Mouse (Mus musculus): ENCODE results near the gene Tnfrsf19. TPM values are rescaled to one million over a fixed set of nuclear protein-coding genes. Genes with fewer than 3 reads are reported as not detected.

Tnfrsf19 gene
- total RNA-seq, 1 experiment, result 13.2 TPM

DNA sequence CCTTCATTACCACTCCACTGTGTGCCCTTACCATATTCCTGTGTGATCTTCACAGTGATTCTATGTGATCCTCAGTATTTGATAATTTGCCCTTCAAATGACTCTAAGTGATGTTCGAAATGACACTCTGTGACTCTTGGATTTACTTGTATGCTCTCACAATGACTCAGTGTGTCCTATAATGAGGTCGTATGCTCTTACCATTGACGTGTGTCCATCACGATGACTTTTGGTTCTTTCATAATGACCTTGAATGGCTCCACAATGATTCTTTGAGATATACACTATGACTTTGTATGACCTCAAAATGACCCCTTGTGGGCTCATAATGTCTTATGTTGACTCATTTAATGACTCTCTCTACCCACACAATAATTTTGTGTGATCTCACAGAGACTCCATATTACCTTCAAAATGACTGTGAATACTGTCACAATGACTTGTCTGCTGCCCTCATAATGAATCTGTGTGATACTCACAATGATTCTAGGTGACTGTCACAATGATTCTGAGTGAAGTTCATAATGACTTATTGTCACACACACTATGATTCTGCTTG is 108.7 kb downstream of the Tnfrsf19 start:
- no peaks in the 10 kb centered on the region for H3K4me1 ChIP-seq (ENCODE audit: control insufficient read depth in 2 of 2, insufficient read depth in 2 of 2, low read length in 2 of 2, poor library complexity in 1 of 2)
- H3K4me3 ChIP-seq (ENCODE audit: insufficient read depth in 1 of 2, low read depth in 1 of 2, low read length in 2 of 2, poor library complexity in 1 of 2, severe bottlenecking in 1 of 2), result no peak overlapping the region
- H3K36me3 ChIP-seq (ENCODE audit: control insufficient read depth, insufficient read depth, low read length, poor library complexity, severe bottlenecking), result no peaks in the 10 kb centered on the region
- TF ChIP-seq CHD2 (IDR thresholded peaks at IDR 0.05; ENCODE audit: low read depth, low read length) (no peak), HCFC1 (IDR thresholded peaks at IDR 0.05; ENCODE audit: borderline replicate concordance, insufficient read depth, low read length) (no peak), ZC3H11A (IDR thresholded peaks at IDR 0.05; ENCODE audit: borderline replicate concordance, low read depth, low read length) (no peak), ZNF384 (IDR thresholded peaks at IDR 0.05; ENCODE audit: low read depth, low read length) (no peak), MAFK (IDR thresholded peaks at IDR 0.05; ENCODE audit: insufficient read depth, low read depth, low read length) (no peak)
- H3K9me3 ChIP-seq (ENCODE audit: control insufficient read depth, insufficient read depth, low read depth, low read length), result no peaks in the 10 kb centered on the region
- in situ Hi-C loops (cut with MboI; ENCODE audit: low sequenced_read_pairs in 2 of 2, unreplicated experiment in 2 of 2), result no loop called here
- no peak for DNase-seq (ENCODE audit: low read depth, low spot score)
- H3K27ac ChIP-seq (ENCODE audit: insufficient read depth, low read depth, low read length, poor library complexity, severe bottlenecking), result no peak overlapping the region
- no peak overlapping the region for H3K9ac ChIP-seq (ENCODE audit: insufficient read depth, low read depth, low read length, poor library complexity, severe bottlenecking)

- Histone ChIP-seq H3K9ac (ENCODE audit: insufficient read depth, low read depth, low read length, poor library complexity, severe bottlenecking) (no peak overlapping the region), H3K27ac (ENCODE audit: insufficient read depth, low read depth, low read length, poor library complexity, severe bottlenecking) (no peak overlapping the region), H3K9me3 (ENCODE audit: control insufficient read depth, insufficient read depth, low read depth, low read length) (no peaks in the 10 kb centered on the region), H3K36me3 (ENCODE audit: control insufficient read depth, insufficient read depth, low read length, poor library complexity, severe bottlenecking) (no peaks in the 10 kb centered on the region), H3K4me3 (ENCODE audit: insufficient read depth in 1 of 2, low read depth in 1 of 2, low read length in 2 of 2, poor library complexity in 1 of 2, severe bottlenecking in 1 of 2) (no peak overlapping the region), H3K4me1 (ENCODE audit: control insufficient read depth in 2 of 2, insufficient read depth in 2 of 2, low read length in 2 of 2, poor library complexity in 1 of 2) (no peaks in the 10 kb centered on the region)
- no peak for DNase-seq (ENCODE audit: low read depth, low spot score)
- in situ Hi-C loops (cut with MboI; ENCODE audit: low sequenced_read_pairs in 2 of 2, unreplicated experiment in 2 of 2), result no loop called here
- TF ChIP-seq MAFK (IDR thresholded peaks at IDR 0.05; ENCODE audit: insufficient read depth, low read depth, low read length) (no peak), ZNF384 (IDR thresholded peaks at IDR 0.05; ENCODE audit: low read depth, low read length) (no peak), CHD2 (IDR thresholded peaks at IDR 0.05; ENCODE audit: low read depth, low read length) (no peak), ZC3H11A (IDR thresholded peaks at IDR 0.05; ENCODE audit: borderline replicate concordance, low read depth, low read length) (no peak), HCFC1 (IDR thresholded peaks at IDR 0.05; ENCODE audit: borderline replicate concordance, insufficient read depth, low read length) (no peak)
Observed at GRCm38 (mm10) chr14:60935705-60936104, 110.6 kb downstream of the Tnfrsf19 start.

- Histone ChIP-seq H3K4me1 (ENCODE audit: control insufficient read depth in 2 of 2, insufficient read depth in 2 of 2, low read length in 2 of 2, poor library complexity in 1 of 2) (peaks cover 0 to 3% of the 10 kb centered on the region in 2 experiments; a peak in 1 of 4 replicates), H3K9ac (ENCODE audit: insufficient read depth, low read depth, low read length, poor library complexity, severe bottlenecking) (no peak overlapping the region), H3K27ac (ENCODE audit: insufficient read depth, low read depth, low read length, poor library complexity, severe bottlenecking) (no peak overlapping the region), H3K4me3 (ENCODE audit: insufficient read depth in 1 of 2, low read depth in 1 of 2, low read length in 2 of 2, poor library complexity in 1 of 2, severe bottlenecking in 1 of 2) (no peak overlapping the region), H3K36me3 (ENCODE audit: control insufficient read depth, insufficient read depth, low read length, poor library complexity, severe bottlenecking) (no peaks in the 10 kb centered on the region), H3K9me3 (ENCODE audit: control insufficient read depth, insufficient read depth, low read depth, low read length) (no peaks in the 10 kb centered on the region)
- DNase-seq (ENCODE audit: low read depth, low spot score), result peak; percentile 24
- in situ Hi-C loops (cut with MboI; ENCODE audit: low sequenced_read_pairs in 2 of 2, unreplicated experiment in 2 of 2), result no loop called here
- TF ChIP-seq MAFK (IDR thresholded peaks at IDR 0.05; ENCODE audit: insufficient read depth, low read depth, low read length) (no peak), ZC3H11A (IDR thresholded peaks at IDR 0.05; ENCODE audit: borderline replicate concordance, low read depth, low read length) (no peak), HCFC1 (IDR thresholded peaks at IDR 0.05; ENCODE audit: borderline replicate concordance, insufficient read depth, low read length) (no peak)
Observed at GRCm38 (mm10) chr14:60926011-60926410, 120.3 kb downstream of the Tnfrsf19 start.

GRCm38 (mm10) chr14:60916661-60917060 is 129.6 kb downstream of the Tnfrsf19 start:
- no peak overlapping the region for H3K27ac ChIP-seq (ENCODE audit: insufficient read depth, low read depth, low read length, poor library complexity, severe bottlenecking)
- no peaks in the 10 kb centered on the region for H3K36me3 ChIP-seq (ENCODE audit: control insufficient read depth, insufficient read depth, low read length, poor library complexity, severe bottlenecking)
- no peak overlapping the region for H3K4me3 ChIP-seq (ENCODE audit: insufficient read depth in 1 of 2, low read depth in 1 of 2, low read length in 2 of 2, poor library complexity in 1 of 2, severe bottlenecking in 1 of 2)
- no peak for DNase-seq (ENCODE audit: low read depth, low spot score)
- no peaks in the 10 kb centered on the region for H3K9me3 ChIP-seq (ENCODE audit: control insufficient read depth, insufficient read depth, low read depth, low read length)
- in situ Hi-C loops (cut with MboI; ENCODE audit: low sequenced_read_pairs in 2 of 2, unreplicated experiment in 2 of 2), result no loop called here
- TF ChIP-seq HCFC1 (IDR thresholded peaks at IDR 0.05; ENCODE audit: borderline replicate concordance, insufficient read depth, low read length), result no peak
- no peak overlapping the region for H3K9ac ChIP-seq (ENCODE audit: insufficient read depth, low read depth, low read length, poor library complexity, severe bottlenecking)
- peaks cover 4% of the 10 kb centered on the region in 2 experiments; a peak in 1 of 4 replicates for H3K4me1 ChIP-seq (ENCODE audit: control insufficient read depth in 2 of 2, insufficient read depth in 2 of 2, low read length in 2 of 2, poor library complexity in 1 of 2)

Other genes with a start within 250 kb of the Tnfrsf19 start
- 8.3 and 13.8 TPM in 2 replicates for gene Sacs, start 92.0 kb upstream of the Tnfrsf19 start, total RNA-seq (2012; rRNA removed)
- 0.13 TPM in 1 of 2 replicates, not detected in the other for gene Sgcg, start 212.0 kb upstream of the Tnfrsf19 start, total RNA-seq (2012; rRNA removed)

Measured in ES-E14 (cell line).